Mouse (Mus musculus) G1E (cell line): ENCODE measurements around the gene Olfr228. TPM values are rescaled to one million over a fixed set of nuclear protein-coding genes. Genes with fewer than 3 reads are reported as not detected.

ENCODE experiments used
- polyA plus RNA-seq: library from polyadenylated mRNA; stranded (reverse); fragments of >175 nt; gene quantifications from 2 replicates; pipeline ENCODE4 v1.2.3, GENCODE M21; 2012
- total RNA-seq, 2 experiments: library from RNA; stranded (forward) in 1 of 2; stranded (reverse) in 1 of 2; fragments of 200-1000 nt in 1 of 2; fragments of >200 nt in 1 of 2; fragmentation: Nextera tagmentation in 1 of 2; gene quantifications; 2 replicates each; pipeline ENCODE4 v1.2.3; 2014 to 2017

Olfr228 gene
- total and polyA plus RNA-seq, 3 experiments = not detected

Other genes starting within 250 kb of the Olfr228 start
Only the 20 nearest of the 23 such genes appear.
- gene Olfr1051, start 208.3 kb downstream of the Olfr228 start, total RNA-seq (2014; fragmentation: Nextera tagmentation) = not detected in 2 replicates
- gene Olfr1051, start 208.3 kb downstream of the Olfr228 start, total RNA-seq (2017) = not detected in 2 replicates
- not detected in 2 replicates for gene Olfr1051, start 208.3 kb downstream of the Olfr228 start, polyA plus RNA-seq
- gene Olfr1052, start 194.9 kb downstream of the Olfr228 start, total RNA-seq (2014; fragmentation: Nextera tagmentation) = not detected in 2 replicates
- gene Olfr1052, start 194.9 kb downstream of the Olfr228 start, total RNA-seq (2017) = 0.11 and 0.12 TPM in 2 replicates
- not detected in 2 replicates for gene Olfr1052, start 194.9 kb downstream of the Olfr228 start, polyA plus RNA-seq
- not detected in 2 replicates for gene Olfr1053, start 172.1 kb downstream of the Olfr228 start, total RNA-seq (2014; fragmentation: Nextera tagmentation)
- gene Olfr1053, start 172.1 kb downstream of the Olfr228 start, total RNA-seq (2017) = not detected in 2 replicates
- gene Olfr1053, start 172.1 kb downstream of the Olfr228 start, polyA plus RNA-seq = not detected in 2 replicates
- gene Olfr1054, start 152.0 kb downstream of the Olfr228 start, total RNA-seq (2014; fragmentation: Nextera tagmentation) = not detected in 2 replicates
- gene Olfr1054, start 152.0 kb downstream of the Olfr228 start, total RNA-seq (2017) = not detected in 2 replicates
- not detected in 2 replicates for gene Olfr1054, start 152.0 kb downstream of the Olfr228 start, polyA plus RNA-seq
- gene Olfr1055, start 137.1 kb downstream of the Olfr228 start, total RNA-seq (2014; fragmentation: Nextera tagmentation) = not detected in 2 replicates
- gene Olfr1055, start 137.1 kb downstream of the Olfr228 start, total RNA-seq (2017) = not detected in 2 replicates
- gene Olfr1055, start 137.1 kb downstream of the Olfr228 start, polyA plus RNA-seq = not detected in 2 replicates
- not detected in 2 replicates for gene Olfr1056, start 124.9 kb downstream of the Olfr228 start, total RNA-seq (2014; fragmentation: Nextera tagmentation)
- gene Olfr1056, start 124.9 kb downstream of the Olfr228 start, total RNA-seq (2017) = 0.12 and 0.60 TPM in 2 replicates
- not detected in 2 replicates for gene Olfr1056, start 124.9 kb downstream of the Olfr228 start, polyA plus RNA-seq
- not detected in 2 replicates for gene Olfr1057, start 109.0 kb downstream of the Olfr228 start, total RNA-seq (2014; fragmentation: Nextera tagmentation)
- gene Olfr1057, start 109.0 kb downstream of the Olfr228 start, total RNA-seq (2017) = 0.22 TPM in 1 of 2 replicates, not detected in the other
- gene Olfr1057, start 109.0 kb downstream of the Olfr228 start, polyA plus RNA-seq = not detected in 2 replicates
- not detected in 2 replicates for gene Olfr1058, start 98.8 kb downstream of the Olfr228 start, total RNA-seq (2014; fragmentation: Nextera tagmentation)
- gene Olfr1058, start 98.8 kb downstream of the Olfr228 start, total RNA-seq (2017) = not detected in 2 replicates
- gene Olfr1058, start 98.8 kb downstream of the Olfr228 start, polyA plus RNA-seq = not detected in 2 replicates
- gene Olfr1061, start 73.3 kb downstream of the Olfr228 start, total RNA-seq (2014; fragmentation: Nextera tagmentation) = not detected in 2 replicates
- gene Olfr1061, start 73.3 kb downstream of the Olfr228 start, total RNA-seq (2017) = not detected in 2 replicates
- not detected in 2 replicates for gene Olfr1061, start 73.3 kb downstream of the Olfr228 start, polyA plus RNA-seq
- not detected in 2 replicates for gene Olfr1062, start 60.6 kb downstream of the Olfr228 start, total RNA-seq (2014; fragmentation: Nextera tagmentation)
- 0.05 TPM in 1 of 2 replicates, not detected in the other for gene Olfr1062, start 60.6 kb downstream of the Olfr228 start, total RNA-seq (2017)
- gene Olfr1062, start 60.6 kb downstream of the Olfr228 start, polyA plus RNA-seq = not detected in 2 replicates
- not detected in 2 replicates for gene Olfr1065, start 36.8 kb downstream of the Olfr228 start, total RNA-seq (2014; fragmentation: Nextera tagmentation)
- gene Olfr1065, start 36.8 kb downstream of the Olfr228 start, total RNA-seq (2017) = 0.11 TPM in 1 of 2 replicates, not detected in the other
- not detected in 2 replicates for gene Olfr1065, start 36.8 kb downstream of the Olfr228 start, polyA plus RNA-seq
- not detected in 2 replicates for gene Olfr1066, start 31.1 kb downstream of the Olfr228 start, total RNA-seq (2014; fragmentation: Nextera tagmentation)
- 0.49 TPM in 1 of 2 replicates, not detected in the other for gene Olfr1066, start 31.1 kb downstream of the Olfr228 start, total RNA-seq (2017)
- not detected in 2 replicates for gene Olfr1066, start 31.1 kb downstream of the Olfr228 start, polyA plus RNA-seq
- gene Olfr1076, start 21.1 kb upstream of the Olfr228 start, total RNA-seq (2014; fragmentation: Nextera tagmentation) = not detected in 2 replicates
- gene Olfr1076, start 21.1 kb upstream of the Olfr228 start, total RNA-seq (2017) = not detected in 2 replicates
- not detected in 2 replicates for gene Olfr1076, start 21.1 kb upstream of the Olfr228 start, polyA plus RNA-seq
- not detected in 2 replicates for gene Olfr1079, start 55.1 kb upstream of the Olfr228 start, total RNA-seq (2014; fragmentation: Nextera tagmentation)
- not detected in 2 replicates for gene Olfr1079, start 55.1 kb upstream of the Olfr228 start, total RNA-seq (2017)
- not detected in 2 replicates for gene Olfr1079, start 55.1 kb upstream of the Olfr228 start, polyA plus RNA-seq
- gene Olfr1080, start 70.8 kb upstream of the Olfr228 start, total RNA-seq (2014; fragmentation: Nextera tagmentation) = not detected in 2 replicates
- not detected in 2 replicates for gene Olfr1080, start 70.8 kb upstream of the Olfr228 start, total RNA-seq (2017)
- not detected in 2 replicates for gene Olfr1080, start 70.8 kb upstream of the Olfr228 start, polyA plus RNA-seq
- gene Olfr1082, start 111.6 kb upstream of the Olfr228 start, total RNA-seq (2014; fragmentation: Nextera tagmentation) = not detected in 2 replicates
- gene Olfr1082, start 111.6 kb upstream of the Olfr228 start, total RNA-seq (2017) = 0.11 TPM in 1 of 2 replicates, not detected in the other
- not detected in 2 replicates for gene Olfr1082, start 111.6 kb upstream of the Olfr228 start, polyA plus RNA-seq
- not detected in 2 replicates for gene Olfr1084, start 152.3 kb upstream of the Olfr228 start, total RNA-seq (2014; fragmentation: Nextera tagmentation)
- 0.35 TPM in 1 of 2 replicates, not detected in the other for gene Olfr1084, start 152.3 kb upstream of the Olfr228 start, total RNA-seq (2017)
- not detected in 2 replicates for gene Olfr1084, start 152.3 kb upstream of the Olfr228 start, polyA plus RNA-seq
- gene Olfr1085, start 174.6 kb upstream of the Olfr228 start, total RNA-seq (2014; fragmentation: Nextera tagmentation) = not detected in 2 replicates
- gene Olfr1085, start 174.6 kb upstream of the Olfr228 start, total RNA-seq (2017) = 0.11 and 0.17 TPM in 2 replicates
- gene Olfr1085, start 174.6 kb upstream of the Olfr228 start, polyA plus RNA-seq = not detected in 2 replicates
- gene Olfr1086, start 192.7 kb upstream of the Olfr228 start, total RNA-seq (2014; fragmentation: Nextera tagmentation) = not detected in 2 replicates
- not detected in 2 replicates for gene Olfr1086, start 192.7 kb upstream of the Olfr228 start, total RNA-seq (2017)
- not detected in 2 replicates for gene Olfr1086, start 192.7 kb upstream of the Olfr228 start, polyA plus RNA-seq
- not detected in 2 replicates for gene Olfr1087, start 211.0 kb upstream of the Olfr228 start, total RNA-seq (2014; fragmentation: Nextera tagmentation)
- gene Olfr1087, start 211.0 kb upstream of the Olfr228 start, total RNA-seq (2017) = 0.16 TPM in 1 of 2 replicates, not detected in the other
- not detected in 2 replicates for gene Olfr1087, start 211.0 kb upstream of the Olfr228 start, polyA plus RNA-seq